Mouse (Mus musculus) urinary bladder, adult 2 months (tissue): Measurements from ENCODE around the gene Dab2. TPM values are rescaled to one million over a fixed set of nuclear protein-coding genes. Genes with fewer than 3 reads are reported as not detected.

Experiments
- DNase-seq: peaks from one replicate; pipeline ENCODE4 v3.0.0; 2022; ENCODE audit warnings: low spot score
- polyA plus RNA-seq: library from polyadenylated mRNA; depleted of rRNA; stranded (reverse); fragments of >200 nt; gene quantifications from 2 replicates; pipeline ENCODE4 v1.2.3, GENCODE M21; 2012

Dab2 gene
- polyA plus RNA-seq, 1 experiment: 99.9 TPM

- no peak for DNase-seq
Measured at GRCm38 (mm10) chr15:6391886-6392285, 92.3 kb downstream of the Dab2 start.

- DNase-seq: no peak
Measured at GRCm38 (mm10) chr15:6393624-6394023, 94.0 kb downstream of the Dab2 start.

- no peak for DNase-seq
Measured at GRCm38 (mm10) chr15:6398211-6398610, 98.6 kb downstream of the Dab2 start.

- no peak for DNase-seq
Measured at GRCm38 (mm10) chr15:6398881-6399280, 99.3 kb downstream of the Dab2 start.

- DNase-seq: no peak
Measured at GRCm38 (mm10) chr15:6400115-6400514, 100.5 kb downstream of the Dab2 start.

GRCm38 (mm10) chr15:6402433-6402832, 102.8 kb downstream of the Dab2 start:
- DNase-seq: no peak

- DNase-seq: no peak
Measured at GRCm38 (mm10) chr15:6404172-6404571, 104.6 kb downstream of the Dab2 start.

- no peak for DNase-seq
Measured at GRCm38 (mm10) chr15:6406771-6407170, 107.2 kb downstream of the Dab2 start.

- no peak for DNase-seq
Measured at GRCm38 (mm10) chr15:6409031-6409430, 109.4 kb downstream of the Dab2 start.

GRCm38 (mm10) chr15:6410161-6410560, 110.6 kb downstream of the Dab2 start:
- DNase-seq: no peak

- DNase-seq: no peak
Measured at GRCm38 (mm10) chr15:6411334-6411733, 111.7 kb downstream of the Dab2 start.

- DNase-seq: no peak
Measured at GRCm38 (mm10) chr15:6415317-6415716, 115.7 kb downstream of the Dab2 start.

GRCm38 (mm10) chr15:6431777-6432176, 132.2 kb downstream of the Dab2 start:
- no peak for DNase-seq

GRCm38 (mm10) chr15:6432411-6432810, 132.8 kb downstream of the Dab2 start:
- no peak for DNase-seq

- no peak for DNase-seq
Measured at GRCm38 (mm10) chr15:6435281-6435680, 135.7 kb downstream of the Dab2 start.

- no peak for DNase-seq
Measured at GRCm38 (mm10) chr15:6435773-6436172, 136.2 kb downstream of the Dab2 start.

GRCm38 (mm10) chr15:6438685-6439084, 139.1 kb downstream of the Dab2 start:
- DNase-seq: no peak

- no peak for DNase-seq
Measured at GRCm38 (mm10) chr15:6444452-6444851, 144.9 kb downstream of the Dab2 start.

GRCm38 (mm10) chr15:6445135-6445534, 145.5 kb downstream of the Dab2 start, which contains the start of gene C9:
TSS of gene C9 (plus strand) at chr15:6445327.
- DNase-seq: no peak

GRCm38 (mm10) chr15:6446181-6446580, 146.6 kb downstream of the Dab2 start:
- no peak for DNase-seq

GRCm38 (mm10) chr15:6448892-6449291, 149.3 kb downstream of the Dab2 start:
- no peak for DNase-seq

GRCm38 (mm10) chr15:6454461-6454860, 154.9 kb downstream of the Dab2 start:
- DNase-seq: no peak

- no peak for DNase-seq
Measured at GRCm38 (mm10) chr15:6461381-6461780, 161.8 kb downstream of the Dab2 start.

- no peak for DNase-seq
Measured at GRCm38 (mm10) chr15:6463361-6463923, 163.9 kb downstream of the Dab2 start.
